Mouse (Mus musculus) thymus, adult 2 months (tissue): ENCODE data around the gene Adh7. TPM values are rescaled to one million over a fixed set of nuclear protein-coding genes. Genes with fewer than 3 reads are reported as not detected.

ENCODE experiments used
- DNase-seq: peaks from one replicate; pipeline ENCODE4 v3.0.0; 2021
- H3K27ac ChIP-seq: fragments of 200-500 bp; 2 replicates; pipeline ENCODE4 v1.5.1; 2012; ENCODE audit warnings: low read length, control low read depth; ENCODE audit not compliant: control insufficient read depth, insufficient read depth
- H3K27me3 ChIP-seq: fragments of 200-500 bp; 2 replicates; pipeline ENCODE4 v1.6.1; 2012; ENCODE audit warnings: mild to moderate bottlenecking, low read length, moderate library complexity, mixed read lengths; ENCODE audit not compliant: control insufficient read depth, insufficient read depth
- H3K36me3 ChIP-seq: fragments of 200-500 bp; 2 replicates; pipeline ENCODE4 v1.6.1; 2012; ENCODE audit warnings: mild to moderate bottlenecking, low read length, moderate library complexity; ENCODE audit not compliant: control insufficient read depth, insufficient read depth
- H3K4me1 ChIP-seq: fragments of 200-500 bp; replicated peaks from 2 replicates; pipeline ENCODE4 v1.6.1; 2012; ENCODE audit warnings: low read length; ENCODE audit not compliant: control insufficient read depth, insufficient read depth
- H3K4me3 ChIP-seq: fragments of 200-500 bp; 2 replicates; pipeline ENCODE4 v1.5.1; 2012; ENCODE audit warnings: mild to moderate bottlenecking, low read length, control low read depth, moderate library complexity; ENCODE audit not compliant: control insufficient read depth, insufficient read depth
- CTCF ChIP-seq: fragments of 200-500 bp; IDR thresholded peaks from 2 replicates; pipeline ENCODE4 v1.5.1; 2012; ENCODE audit warnings: mild to moderate bottlenecking, control low read depth, low read length, moderate library complexity, borderline replicate concordance; ENCODE audit not compliant: control insufficient read depth, poor library complexity, insufficient read depth; ENCODE audit errors: extremely low read depth
- POLR2A ChIP-seq: fragments of 200-500 bp; IDR thresholded peaks from 2 replicates; pipeline ENCODE4 v1.6.1; 2012; ENCODE audit warnings: mild to moderate bottlenecking, low read length, control low read depth, moderate library complexity; ENCODE audit not compliant: control insufficient read depth, poor library complexity, insufficient read depth; ENCODE audit errors: extremely low read depth
- WGBS: fragments of 180-500 bp; shearing (Covaris S2); methylation state at CpG from one replicate; pipeline ENCODE4 v1.1.7; 2018; 5-methylcytosine and 5-hydroxymethylcytosine counted together
- polyA plus RNA-seq: library from polyadenylated mRNA; depleted of rRNA; stranded (reverse); fragments of >200 nt; gene quantifications from 2 replicates; pipeline ENCODE4 v1.2.3, GENCODE M21; 2012

Gene Adh7
- polyA plus RNA-seq, 1 experiment, result 0.16 TPM

DNA sequence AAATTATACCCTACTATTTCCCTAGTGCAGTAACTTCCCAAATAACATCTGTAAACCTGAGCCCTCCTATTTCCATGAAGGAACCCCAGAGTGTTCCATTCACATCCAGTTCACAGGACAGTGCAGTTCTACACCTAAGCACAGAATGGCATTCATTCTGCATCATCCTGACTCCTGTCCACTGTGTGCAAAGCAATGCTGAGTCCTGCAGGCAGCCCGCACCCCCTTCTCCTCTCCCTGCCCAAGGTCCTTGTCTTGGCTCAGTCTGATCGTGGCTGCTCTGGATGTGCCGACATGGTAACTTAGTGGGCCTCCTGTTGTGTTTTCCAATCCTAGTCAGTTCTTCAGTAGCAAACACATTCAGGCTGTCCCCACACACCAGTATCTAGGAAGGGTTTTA is 12.7 kb downstream of the Adh7 start:
- Histone ChIP-seq H3K4me3 (no peak overlapping the region), H3K27me3 (no peaks in the 10 kb centered on the region), H3K4me1 (no peaks in the 10 kb centered on the region), H3K27ac (no peak overlapping the region), H3K36me3 (no peaks in the 10 kb centered on the region)
- 96% methylated on average over 3 of the region's 3 CpGs for WGBS
- DNase-seq, result no peak
- no peak for TF ChIP-seq POLR2A
- TF ChIP-seq CTCF, result no peak

GRCm38 (mm10) chr3:138231531-138231930 is 14.0 kb downstream of the Adh7 start:
- no peak for DNase-seq
- Histone ChIP-seq H3K4me1 (no peaks in the 10 kb centered on the region), H3K27ac (no peak overlapping the region), H3K36me3 (no peaks in the 10 kb centered on the region), H3K27me3 (no peaks in the 10 kb centered on the region), H3K4me3 (no peak overlapping the region)
- 92% methylated on average over 2 of the region's 2 CpGs for WGBS
- TF ChIP-seq CTCF, result no peak
- TF ChIP-seq POLR2A, result no peak

DNA sequence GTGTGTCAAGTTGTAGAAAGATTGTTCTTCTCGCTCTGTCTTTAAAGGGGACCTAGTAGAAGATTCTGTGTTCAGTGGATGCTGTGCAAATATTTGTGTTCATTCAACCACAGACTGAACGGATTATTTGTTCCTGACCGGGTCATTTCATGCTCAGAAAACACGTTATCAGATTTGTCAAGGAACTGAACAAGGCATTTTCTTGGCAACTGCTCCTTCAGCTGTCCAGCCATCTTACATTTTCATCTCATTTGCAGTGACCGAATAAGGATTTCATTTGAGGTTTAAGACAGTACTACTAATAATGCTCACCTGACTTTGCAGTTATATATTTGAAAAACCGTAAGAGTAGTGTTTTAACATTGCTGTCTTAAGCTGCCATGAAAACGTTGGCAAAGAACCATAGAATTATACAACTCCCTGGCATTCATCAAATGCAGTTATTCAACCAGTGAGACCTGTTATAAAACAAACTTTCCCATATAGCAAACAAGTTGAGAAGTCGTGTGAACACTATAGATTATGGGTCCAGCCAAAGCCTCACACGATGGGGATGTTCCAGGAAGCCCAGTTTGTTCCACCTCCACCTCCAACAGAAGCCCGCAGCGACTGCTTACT is 19.1 kb downstream of the Adh7 start:
- no peak overlapping the region for H3K27ac ChIP-seq
- H3K4me3 ChIP-seq, result no peak overlapping the region
- H3K36me3 ChIP-seq, result no peaks in the 10 kb centered on the region
- H3K27me3 ChIP-seq, result no peaks in the 10 kb centered on the region
- DNase-seq, result no peak
- TF ChIP-seq CTCF (no peak), POLR2A (no peak)
- WGBS, result 71% methylated on average over 11 of the region's 11 CpGs
- H3K4me1 ChIP-seq, result no peaks in the 10 kb centered on the region

DNA sequence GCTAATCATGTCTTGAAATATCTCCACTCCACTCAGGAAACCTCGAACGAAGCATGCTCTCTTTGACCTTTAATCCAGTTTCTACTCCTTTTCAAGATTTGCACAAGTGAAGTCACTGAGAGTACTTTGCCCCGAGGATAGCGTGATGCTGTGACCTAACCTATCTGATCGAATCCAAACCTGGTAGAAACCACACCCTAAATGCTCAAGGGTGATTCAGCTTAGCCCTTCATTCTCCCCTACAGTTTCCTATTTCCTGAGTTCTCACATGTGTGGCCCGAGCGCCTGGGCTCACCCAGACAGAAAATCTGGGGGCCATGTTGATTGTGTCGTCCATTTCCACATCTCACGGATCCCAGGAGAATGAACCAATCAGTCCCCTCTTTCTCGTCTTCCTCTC is 20.5 kb downstream of the Adh7 start:
- H3K27ac ChIP-seq, result no peak overlapping the region
- DNase-seq, result no peak
- no peak overlapping the region for H3K4me3 ChIP-seq
- 83% methylated on average over 10 of the region's 10 CpGs for WGBS
- no peaks in the 10 kb centered on the region for H3K27me3 ChIP-seq
- no peaks in the 10 kb centered on the region for H3K4me1 ChIP-seq
- TF ChIP-seq CTCF (no peak), POLR2A (no peak)
- H3K36me3 ChIP-seq, result no peaks in the 10 kb centered on the region

GRCm38 (mm10) chr3:138239461-138239860 is 21.9 kb downstream of the Adh7 start:
- TF ChIP-seq POLR2A (no peak), CTCF (no peak)
- H3K4me3 ChIP-seq, result no peak overlapping the region
- WGBS, result 86% methylated on average over 6 of the region's 6 CpGs

DNA sequence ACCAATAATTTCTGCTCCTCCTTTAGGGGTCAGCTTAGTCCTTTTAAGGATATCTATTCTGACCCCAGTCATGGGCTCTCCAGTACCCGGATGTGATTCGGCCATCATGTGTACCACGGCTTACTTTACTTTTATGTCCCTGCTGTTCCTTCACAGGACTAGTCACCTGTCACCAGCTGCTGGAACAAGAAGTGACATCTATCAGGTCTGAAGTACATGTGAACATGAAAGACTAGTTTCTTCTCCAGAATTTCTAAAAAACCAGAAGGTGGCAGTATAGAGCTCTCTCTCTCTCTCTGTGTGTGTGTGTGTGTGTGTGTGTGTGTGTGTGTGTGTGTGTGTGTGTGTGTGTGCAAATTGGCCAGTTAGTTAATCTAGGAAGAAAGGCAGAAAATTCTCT is 22.9 kb downstream of the Adh7 start:
- H3K4me3 ChIP-seq, result no peak overlapping the region
- no peaks in the 10 kb centered on the region for H3K4me1 ChIP-seq
- no peak overlapping the region for H3K27ac ChIP-seq
- DNase-seq, result no peak
- TF ChIP-seq POLR2A (no peak), CTCF (no peak)
- no peaks in the 10 kb centered on the region for H3K36me3 ChIP-seq
- 89% methylated on average over 3 of the region's 3 CpGs for WGBS
- H3K27me3 ChIP-seq, result no peaks in the 10 kb centered on the region

More at GRCm38 (mm10) chr3:138239461-138239860, 21.9 kb downstream of the Adh7 start:
- H3K4me1 ChIP-seq, result no peaks in the 10 kb centered on the region
- DNase-seq, result no peak
- no peaks in the 10 kb centered on the region for H3K27me3 ChIP-seq
- H3K36me3 ChIP-seq, result no peaks in the 10 kb centered on the region
- H3K27ac ChIP-seq, result no peak overlapping the region

- Histone ChIP-seq H3K4me1 (no peaks in the 10 kb centered on the region), H3K27me3 (no peaks in the 10 kb centered on the region), H3K36me3 (no peaks in the 10 kb centered on the region), H3K4me3 (no peak overlapping the region), H3K27ac (no peak overlapping the region)
- no peak for TF ChIP-seq POLR2A
- no peak for TF ChIP-seq CTCF
- 91% methylated on average over 5 of the region's 5 CpGs for WGBS
- DNase-seq, result no peak
These were observed 23.4 kb downstream of the Adh7 start for GRCm38 (mm10) chr3:138240942-138241341.
